Mouse (Mus musculus) hindbrain, embryonic 12.5 days (tissue): Measurements from ENCODE around the gene Tcf7l1. TPM values are rescaled to one million over a fixed set of nuclear protein-coding genes. Genes with fewer than 3 reads are reported as not detected.

Source experiments
- ATAC-seq: fragments of 200-750 bp; cut with Nextera tagmentation; 2 replicates; pipeline ENCODE4 v1.8.0; 2017; ENCODE audit warnings: moderate TSS enrichment; ENCODE audit not compliant: low FRiP score
- H3K27ac ChIP-seq: fragments of 300-500 bp; sonication (generic); 2 replicates; pipeline ENCODE4 v1.5.1; 2016; ENCODE audit warnings: mild to moderate bottlenecking
- H3K27me3 ChIP-seq: fragments of 300-500 bp; sonication (generic); 2 replicates; pipeline ENCODE4 v1.6.1; 2016; ENCODE audit warnings: mild to moderate bottlenecking
- H3K36me3 ChIP-seq: fragments of 300-500 bp; sonication (generic); 2 replicates; pipeline ENCODE4 v1.6.1; 2016; ENCODE audit warnings: mild to moderate bottlenecking
- H3K4me1 ChIP-seq: fragments of 300-500 bp; sonication (generic); 2 replicates; pipeline ENCODE4 v1.6.1; 2016
- H3K4me2 ChIP-seq: fragments of 300-500 bp; sonication (generic); replicated peaks from 2 replicates; pipeline ENCODE4 v1.6.1; 2016; ENCODE audit warnings: mild to moderate bottlenecking
- H3K4me3 ChIP-seq: fragments of 300-500 bp; sonication (generic); 2 replicates; pipeline ENCODE4 v1.5.1; 2016; ENCODE audit warnings: mild to moderate bottlenecking
- H3K9ac ChIP-seq: fragments of 300-500 bp; sonication (generic); 2 replicates; pipeline ENCODE4 v1.6.1; 2016; ENCODE audit warnings: mild to moderate bottlenecking, moderate library complexity
- H3K9me3 ChIP-seq: fragments of 300-500 bp; sonication (generic); replicated peaks from 2 replicates; pipeline ENCODE4 v1.6.1; 2016; ENCODE audit warnings: mild to moderate bottlenecking
- WGBS: fragments of 180-500 bp; shearing (Covaris S2); methylation state at CpG from one replicate; pipeline ENCODE4 v1.1.7; 2016; 5-methylcytosine and 5-hydroxymethylcytosine counted together
- polyA plus RNA-seq: library from polyadenylated mRNA; unstranded; fragments of >200 nt; fragmentation: Nextera tagmentation; extraction: Ambion mirVana; gene quantifications from 2 replicates; pipeline ENCODE4 v1.2.1, GENCODE M21; 2016

Gene Tcf7l1
- polyA plus RNA-seq, 1 experiment from 2014 or later, result 24.7 TPM

- 87% methylated on average over 9 of the region's 9 CpGs for WGBS
- Histone ChIP-seq H3K4me2 (no peak overlapping the region), H3K27ac (no peak overlapping the region), H3K36me3 (no peaks in the 10 kb centered on the region), H3K9me3 (no peaks in the 10 kb centered on the region), H3K4me3 (no peak overlapping the region), H3K4me1 (peaks cover 29% of the 10 kb centered on the region), H3K9ac (no peak overlapping the region), H3K27me3 (no peaks in the 10 kb centered on the region)
- ATAC-seq, result no peak
These were observed 97.5 kb downstream of the Tcf7l1 start for GRCm38 (mm10) chr6:72691549-72691948.

- no peak overlapping the region for H3K27ac ChIP-seq
- ATAC-seq, result no peak
- H3K4me3 ChIP-seq, result no peak overlapping the region
- no peaks in the 10 kb centered on the region for H3K9me3 ChIP-seq
- H3K9ac ChIP-seq, result no peak overlapping the region
- no peaks in the 10 kb centered on the region for H3K36me3 ChIP-seq
- H3K27me3 ChIP-seq, result no peaks in the 10 kb centered on the region
- 67% methylated on average over 10 of the region's 10 CpGs for WGBS
- H3K4me2 ChIP-seq, result no peak overlapping the region
- peaks cover 26% of the 10 kb centered on the region for H3K4me1 ChIP-seq
These were observed 98.5 kb downstream of the Tcf7l1 start for GRCm38 (mm10) chr6:72690595-72690994.

- Histone ChIP-seq H3K9me3 (no peaks in the 10 kb centered on the region), H3K4me1 (peaks cover 29% of the 10 kb centered on the region), H3K27ac (no peak overlapping the region), H3K27me3 (peaks cover 3% of the 10 kb centered on the region; the same call in 1 of the 2 replicates), H3K4me3 (no peak overlapping the region), H3K36me3 (no peaks in the 10 kb centered on the region), H3K4me2 (no peak overlapping the region), H3K9ac (no peak overlapping the region)
- ATAC-seq, result no peak
- WGBS, result 76% methylated on average over 8 of the region's 8 CpGs
These were observed 99.1 kb downstream of the Tcf7l1 start for GRCm38 (mm10) chr6:72690001-72690400.

- no peak overlapping the region for H3K9ac ChIP-seq
- H3K4me1 ChIP-seq, result peaks cover 31% of the 10 kb centered on the region
- no peak overlapping the region for H3K27ac ChIP-seq
- H3K4me2 ChIP-seq, result no peak overlapping the region
- H3K27me3 ChIP-seq, result peaks cover 3% of the 10 kb centered on the region; the same call in 1 of the 2 replicates
- no peak for ATAC-seq
- H3K4me3 ChIP-seq, result no peak overlapping the region
- 89% methylated on average over 5 of the region's 5 CpGs for WGBS
- no peaks in the 10 kb centered on the region for H3K9me3 ChIP-seq
- H3K36me3 ChIP-seq, result no peaks in the 10 kb centered on the region
These were observed 100.0 kb downstream of the Tcf7l1 start for GRCm38 (mm10) chr6:72689046-72689445.

- Histone ChIP-seq H3K27me3 (peaks cover 3% of the 10 kb centered on the region; the same call in 1 of the 2 replicates), H3K4me1 (peaks cover 25% of the 10 kb centered on the region), H3K36me3 (no peaks in the 10 kb centered on the region), H3K9ac (no peak overlapping the region), H3K4me2 (no peak overlapping the region), H3K9me3 (no peaks in the 10 kb centered on the region), H3K27ac (no peak overlapping the region), H3K4me3 (no peak overlapping the region)
- no peak for ATAC-seq
- 66% methylated on average over 9 of the region's 9 CpGs for WGBS
These were observed 103.9 kb downstream of the Tcf7l1 start for GRCm38 (mm10) chr6:72685165-72685564.

- 60% methylated on average over 4 of the region's 4 CpGs for WGBS
- H3K27me3 ChIP-seq, result peaks cover 8% of the 10 kb centered on the region; the same call in 1 of the 2 replicates
- H3K4me3 ChIP-seq, result no peak overlapping the region
- no peak for ATAC-seq
- H3K4me2 ChIP-seq, result no peak overlapping the region
- H3K9ac ChIP-seq, result no peak overlapping the region
- H3K27ac ChIP-seq, result no peak overlapping the region
- no peaks in the 10 kb centered on the region for H3K36me3 ChIP-seq
- peaks cover 24% of the 10 kb centered on the region for H3K4me1 ChIP-seq
- no peaks in the 10 kb centered on the region for H3K9me3 ChIP-seq
These were observed 104.7 kb downstream of the Tcf7l1 start for GRCm38 (mm10) chr6:72684260-72684805.

- Histone ChIP-seq H3K9ac (0 out of 2 replicates have a peak overlapping the region, but pooled peaks have one; percentile 13), H3K27ac (no peak overlapping the region), H3K9me3 (no peaks in the 10 kb centered on the region), H3K27me3 (peaks cover 13% of the 10 kb centered on the region; the same call in 1 of the 2 replicates), H3K36me3 (no peaks in the 10 kb centered on the region), H3K4me3 (no peak overlapping the region), H3K4me2 (no peak overlapping the region), H3K4me1 (peaks cover 41% of the 10 kb centered on the region)
- 51% methylated on average over 4 of the region's 4 CpGs for WGBS
- ATAC-seq, result no peak
These were observed 106.8 kb downstream of the Tcf7l1 start for GRCm38 (mm10) chr6:72682238-72682637.

GRCm38 (mm10) chr6:72680936-72681335 is 108.1 kb downstream of the Tcf7l1 start:
- Histone ChIP-seq H3K4me2 (no peak overlapping the region), H3K4me1 (peaks cover 41% of the 10 kb centered on the region), H3K4me3 (no peak overlapping the region), H3K27me3 (peaks cover 13% of the 10 kb centered on the region; the same call in 1 of the 2 replicates), H3K27ac (no peak overlapping the region), H3K9me3 (no peaks in the 10 kb centered on the region), H3K36me3 (no peaks in the 10 kb centered on the region), H3K9ac (no peak overlapping the region)
- WGBS, result 89% methylated on average over 9 of the region's 9 CpGs
- no peak for ATAC-seq

- WGBS, result 33% methylated on average over 9 of the region's 9 CpGs
- H3K27ac ChIP-seq, result 0 out of 2 replicates have a peak overlapping the region, but pooled peaks have one; percentile 71
- H3K27me3 ChIP-seq, result peaks cover 10% of the 10 kb centered on the region; the same call in 1 of the 2 replicates
- H3K36me3 ChIP-seq, result no peaks in the 10 kb centered on the region
- H3K4me3 ChIP-seq, result no peak overlapping the region
- no peaks in the 10 kb centered on the region for H3K9me3 ChIP-seq
- no peak overlapping the region for H3K4me2 ChIP-seq
- no peak for ATAC-seq
- H3K9ac ChIP-seq, result no peak overlapping the region
- H3K4me1 ChIP-seq, result peaks cover 30% of the 10 kb centered on the region
These were observed 110.4 kb downstream of the Tcf7l1 start for GRCm38 (mm10) chr6:72678631-72679030.

- H3K36me3 ChIP-seq, result no peaks in the 10 kb centered on the region
- ATAC-seq, result peak; percentile 80
- H3K4me3 ChIP-seq, result peak overlapping the region; percentile 23
- peak overlapping the region; percentile 51 for H3K4me2 ChIP-seq
- 10% methylated on average over 11 of the region's 11 CpGs for WGBS
- H3K27me3 ChIP-seq, result peaks cover 13% of the 10 kb centered on the region; the same call in 1 of the 2 replicates
- H3K9ac ChIP-seq, result peak overlapping the region; percentile 9; the same call in 1 of the 2 replicates
- H3K9me3 ChIP-seq, result no peaks in the 10 kb centered on the region
- peaks cover 34% of the 10 kb centered on the region for H3K4me1 ChIP-seq
- H3K27ac ChIP-seq, result peak overlapping the region; percentile 71
These were observed 111.4 kb downstream of the Tcf7l1 start for GRCm38 (mm10) chr6:72677510-72678220.

- Histone ChIP-seq H3K27me3 (peaks cover 14% of the 10 kb centered on the region; the same call in 1 of the 2 replicates), H3K9me3 (no peaks in the 10 kb centered on the region), H3K27ac (peak overlapping the region; percentile 71), H3K9ac (peak overlapping the region; percentile 9; the same call in 1 of the 2 replicates), H3K4me2 (peak overlapping the region; percentile 51), H3K4me3 (peak overlapping the region; percentile 23), H3K4me1 (peaks cover 37% of the 10 kb centered on the region), H3K36me3 (no peaks in the 10 kb centered on the region)
- WGBS, result 6% methylated on average over 10 of the region's 10 CpGs
- ATAC-seq, result peak; percentile 35
These were observed 112.0 kb downstream of the Tcf7l1 start for GRCm38 (mm10) chr6:72677079-72677478.

- H3K4me1 ChIP-seq, result peaks cover 31% of the 10 kb centered on the region
- no peak overlapping the region for H3K9ac ChIP-seq
- no peaks in the 10 kb centered on the region for H3K36me3 ChIP-seq
- WGBS, result 36% methylated on average over 2 of the region's 2 CpGs
- H3K27me3 ChIP-seq, result peaks cover 19% of the 10 kb centered on the region; the same call in 1 of the 2 replicates
- peak overlapping the region; percentile 71; the same call in 1 of the 2 replicates for H3K27ac ChIP-seq
- H3K4me3 ChIP-seq, result no peak overlapping the region
- no peaks in the 10 kb centered on the region for H3K9me3 ChIP-seq
- no peak overlapping the region for H3K4me2 ChIP-seq
- no peak for ATAC-seq
These were observed 112.7 kb downstream of the Tcf7l1 start for GRCm38 (mm10) chr6:72676376-72676775.
